Mouse (Mus musculus): ENCODE data around the gene Plcb3.

DNA sequence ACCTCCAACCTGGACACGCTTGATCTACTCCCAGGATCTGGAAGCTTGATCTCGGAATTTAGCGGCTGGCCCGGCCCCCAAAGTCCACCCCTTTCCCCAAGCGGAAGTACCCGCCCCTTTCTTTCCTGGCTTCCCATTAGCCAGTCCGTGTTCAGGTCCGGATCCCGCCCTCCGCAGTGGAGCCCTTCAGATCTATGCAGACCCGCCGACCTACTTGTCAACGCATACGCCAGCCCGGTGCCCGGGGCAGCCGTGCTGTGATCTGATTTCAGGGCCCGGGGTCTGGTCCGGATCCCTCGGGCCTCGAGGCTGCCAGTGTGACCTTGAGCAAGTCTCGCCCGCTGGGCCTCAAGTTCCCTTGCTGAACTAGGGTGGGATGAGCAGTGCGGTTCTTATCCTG is 19.7 kb upstream of the Plcb3 start, which contains the start of the genes Nudt22 and Trpt1:
- TF ChIP-seq POLR2A (IDR thresholded peaks at IDR 0.05; ENCODE audit: borderline replicate concordance, low read depth, low read length) (no peak), CTCF (IDR thresholded peaks at IDR 0.05; ENCODE audit: low read depth, low read length) (no peak)
